Mouse (Mus musculus): Measurements from ENCODE around the gene Cyp46a1.
A peak's percentile ranks its signal among the peaks of the same experiment; 100 is the strongest.

Cyp46a1 gene

GRCm38 (mm10) chr12:108399191-108399590, 65.0 kb downstream of the Cyp46a1 start:
- DNase-seq (ENCODE audit: low spot score), result no peak

DNA sequence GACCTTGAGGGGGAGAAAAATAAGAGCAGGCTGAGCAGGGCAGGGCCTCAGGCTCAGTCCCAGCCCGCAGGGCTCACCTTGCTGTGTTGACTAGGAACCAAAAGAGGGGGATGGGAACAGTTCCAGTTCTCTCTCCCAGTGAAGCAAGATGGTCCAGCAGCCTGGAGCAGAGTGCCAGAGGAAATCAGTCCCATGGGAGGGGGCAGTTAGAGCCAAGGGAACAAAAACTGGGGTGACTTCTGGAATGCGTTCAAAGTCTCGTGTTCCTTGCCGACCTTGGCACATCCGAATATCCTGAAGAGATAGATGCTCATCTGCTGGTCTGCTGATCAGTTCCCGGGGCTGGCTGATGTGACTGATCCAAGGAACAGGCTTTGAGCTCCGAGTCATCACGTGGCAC, 66.8 kb downstream of the Cyp46a1 start:
- DNase-seq (ENCODE audit: low spot score), result no peak

DNA sequence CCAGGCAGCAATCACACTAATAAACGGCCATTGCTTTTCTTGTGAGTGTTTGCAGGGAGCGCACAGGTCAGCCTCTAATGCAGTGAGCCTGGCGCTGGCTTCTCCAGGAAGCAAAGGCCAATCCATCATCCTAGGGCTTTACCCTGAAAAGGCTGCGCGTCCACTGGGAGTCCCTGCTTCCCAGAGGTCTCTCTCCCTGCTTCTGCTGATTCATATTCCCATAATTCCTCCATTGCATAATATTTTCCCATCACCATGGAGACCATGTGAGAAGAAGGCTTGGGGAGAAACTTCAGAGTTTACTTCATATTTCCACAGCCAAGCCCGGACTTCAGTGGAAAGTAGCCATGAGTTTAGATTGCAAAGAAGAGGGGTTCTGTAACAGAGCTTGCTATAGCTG, 69.8 kb downstream of the Cyp46a1 start:
- DNase-seq (ENCODE audit: low spot score), result peak; percentile 68

DNA sequence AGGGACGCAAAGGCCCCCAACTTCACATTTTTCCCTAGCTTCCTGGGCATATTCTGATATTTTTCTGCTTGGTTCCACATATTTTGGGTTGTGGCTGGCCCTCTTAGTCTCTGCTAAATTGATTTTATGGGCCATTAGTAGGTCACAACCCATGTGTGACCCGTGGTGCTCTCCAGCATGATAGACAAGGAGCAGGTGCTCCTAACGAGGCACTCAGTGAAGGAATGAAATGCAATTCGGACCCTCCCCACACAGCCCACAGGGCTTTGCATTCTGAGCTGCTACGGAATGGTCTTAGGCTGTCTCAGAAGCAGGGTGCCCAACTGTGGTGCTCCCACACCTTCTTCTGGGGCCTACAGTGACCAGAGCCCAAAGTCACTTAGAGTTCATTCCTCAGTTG, 74.9 kb downstream of the Cyp46a1 start:
- DNase-seq (ENCODE audit: low spot score), result no peak

DNA sequence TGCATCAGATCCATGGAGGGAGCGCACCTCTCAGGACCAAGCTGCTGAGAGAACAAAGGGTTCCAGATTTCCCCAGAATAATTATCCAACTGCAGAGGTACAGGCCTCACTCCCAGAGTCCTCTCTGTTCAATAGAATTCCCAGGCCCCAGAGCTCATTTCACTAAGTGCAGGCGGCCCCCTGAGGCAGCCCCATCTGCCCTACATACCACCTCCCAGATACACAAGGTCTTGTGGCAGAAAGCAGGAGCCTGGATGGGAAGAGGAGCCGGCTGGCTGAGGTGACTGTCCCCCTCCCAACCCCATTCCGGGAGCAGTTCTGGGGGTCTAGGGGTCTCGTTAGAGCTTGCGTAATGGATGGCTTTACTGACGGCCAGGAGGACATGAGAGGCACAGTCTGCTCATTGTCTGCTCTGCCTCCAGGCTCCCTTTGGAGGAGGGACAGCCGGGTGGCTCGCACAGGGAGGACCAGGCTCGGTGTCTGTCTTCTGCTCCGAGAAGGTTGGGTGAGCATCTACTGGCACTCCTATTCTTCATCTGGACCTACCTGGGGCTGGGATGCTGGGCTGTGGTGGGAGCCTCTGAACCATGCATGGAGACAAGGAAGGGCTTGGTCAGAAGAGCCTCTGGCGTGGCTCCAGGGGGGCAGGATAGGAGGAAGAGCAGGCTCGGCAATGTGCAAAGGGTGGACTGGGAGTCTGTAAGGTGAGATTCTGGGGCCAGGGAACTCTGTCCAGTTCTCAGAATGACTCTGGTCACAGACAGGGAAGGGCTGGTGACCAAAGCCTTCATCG, 76.4 kb downstream of the Cyp46a1 start:
- DNase-seq (ENCODE audit: low spot score), result no peak
